Mouse (Mus musculus) c-Kit-negative CD71-positive TER-119-positive erythroid progenitor cells, embryonic 14.5 days (primary cell): ENCODE measurements at regions not wholly inside any gene's neighbourhood (a gene's known extent, or its start where the extent isn't known, plus 50 kb on each side); places are given as distances from the start of the nearest gene placed in this dataset.

Experiments used
- DNase-seq: peaks from one replicate; pipeline ENCODE4 v3.0.0-alpha.2; 2013; ENCODE audit warnings: low read depth, low spot score

- no peak for DNase-seq
Measured at GRCm38 (mm10) chr16:55691069-55691468, 147.6 kb downstream of the Nfkbiz start.

- DNase-seq: no peak
Measured at GRCm38 (mm10) chr16:55663946-55664345, 174.8 kb downstream of the Nfkbiz start.

DNA sequence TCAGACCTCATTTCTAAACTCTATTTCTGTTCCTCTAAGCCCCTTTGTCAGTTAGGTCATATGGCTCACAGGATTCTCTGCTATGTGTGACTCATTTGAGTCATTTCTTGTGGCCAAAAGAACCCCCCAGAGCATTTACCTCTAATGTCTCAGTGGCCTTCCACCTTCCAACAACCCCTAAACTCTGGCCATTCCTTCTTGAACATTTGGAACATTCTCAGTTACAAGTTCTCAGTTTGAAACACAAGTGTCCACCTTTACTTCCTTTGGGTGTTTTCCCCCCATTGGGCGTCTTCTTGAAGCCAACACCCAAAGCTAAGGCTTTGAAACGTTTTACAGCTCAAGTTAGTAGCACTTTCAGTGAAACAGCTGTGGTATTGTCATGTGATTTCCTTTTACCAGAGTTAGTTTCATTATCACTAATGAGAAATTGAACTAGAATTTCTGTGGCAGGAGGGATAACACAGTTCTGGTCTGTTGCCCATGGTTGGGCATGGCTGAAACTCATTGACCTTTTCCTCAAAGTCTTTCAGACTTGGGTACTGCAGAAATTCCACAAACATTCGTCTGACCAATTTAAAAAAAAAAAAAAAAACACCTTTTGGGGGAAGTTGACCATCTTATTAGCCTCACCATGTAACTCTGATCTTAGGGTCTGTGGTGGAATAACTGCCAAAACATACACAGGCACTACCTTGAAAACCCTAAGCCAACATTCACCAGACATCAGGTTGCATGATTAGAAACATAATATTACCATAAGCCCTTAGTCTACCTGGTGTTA, 201.8 kb downstream of the Nfkbiz start:
- no peak for DNase-seq

DNA sequence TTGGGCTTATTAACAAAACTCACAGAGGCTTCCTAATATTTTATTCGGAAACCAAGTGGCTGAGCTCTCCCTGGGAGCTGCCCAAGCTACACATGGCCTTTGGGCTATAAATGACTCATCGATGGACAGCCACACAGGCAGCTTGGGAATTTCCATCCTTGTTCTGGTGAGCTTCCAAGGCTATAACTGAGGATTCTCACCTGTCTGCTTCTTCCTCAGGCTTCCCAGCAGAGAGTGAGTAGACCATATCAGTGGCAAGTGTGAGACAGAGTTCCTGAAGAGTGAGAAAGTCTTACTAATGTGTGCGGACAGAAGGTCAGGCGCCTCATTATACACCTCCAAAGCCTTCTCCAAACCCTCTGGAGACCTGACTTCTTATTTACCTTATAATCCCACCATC, 202.5 kb downstream of the Nfkbiz start:
- no peak for DNase-seq

GRCm38 (mm10) chr16:55634691-55635090, 204.0 kb downstream of the Nfkbiz start:
- DNase-seq: no peak

GRCm38 (mm10) chr16:55632220-55632619, 206.5 kb downstream of the Nfkbiz start:
- DNase-seq: no peak

DNA sequence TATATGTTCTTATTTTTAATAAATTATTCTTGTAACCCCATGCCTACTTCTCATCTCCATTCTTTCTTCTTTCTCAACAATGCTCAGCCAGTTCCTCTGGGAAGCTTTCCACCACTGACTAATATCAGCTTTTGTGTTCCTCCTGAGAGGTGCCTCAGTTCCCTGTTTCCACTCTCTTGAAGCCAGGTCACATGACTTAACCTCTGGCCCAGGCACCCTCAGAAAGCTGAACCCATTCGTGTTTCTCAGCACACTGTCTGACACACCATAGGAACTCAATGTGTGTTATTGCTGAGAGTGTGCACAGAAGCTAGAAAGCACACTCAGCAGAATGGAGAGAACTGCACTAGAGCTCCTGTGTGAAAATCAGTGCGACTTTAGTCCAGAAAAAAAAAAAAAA, 207.1 kb downstream of the Nfkbiz start:
- no peak for DNase-seq

- DNase-seq: no peak
Measured at GRCm38 (mm10) chr16:55631048-55631447, 207.7 kb downstream of the Nfkbiz start.

- DNase-seq: no peak
Measured at GRCm38 (mm10) chr16:55627531-55627930, 211.2 kb downstream of the Nfkbiz start.

GRCm38 (mm10) chr16:55623422-55623821, 215.3 kb downstream of the Nfkbiz start:
- DNase-seq: no peak

DNA sequence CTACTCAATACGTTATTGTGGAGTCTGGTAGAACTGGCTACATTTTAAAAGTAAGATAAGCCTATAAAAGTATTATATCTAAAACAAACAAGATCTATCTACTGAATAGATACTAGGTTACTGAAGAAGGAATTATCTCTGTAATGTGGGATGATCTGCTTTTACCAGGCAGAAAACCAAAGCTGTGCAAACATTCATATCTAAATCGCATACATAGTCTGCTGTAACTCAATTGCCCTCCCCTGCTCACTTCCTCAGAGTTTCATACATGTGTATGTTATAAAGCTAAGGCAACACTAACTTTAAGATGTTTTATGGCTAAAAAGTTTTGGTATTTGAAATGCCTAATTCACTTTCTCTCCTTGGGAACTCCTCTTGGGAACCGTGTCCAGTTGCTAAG, 219.0 kb downstream of the Nfkbiz start:
- no peak for DNase-seq

DNA sequence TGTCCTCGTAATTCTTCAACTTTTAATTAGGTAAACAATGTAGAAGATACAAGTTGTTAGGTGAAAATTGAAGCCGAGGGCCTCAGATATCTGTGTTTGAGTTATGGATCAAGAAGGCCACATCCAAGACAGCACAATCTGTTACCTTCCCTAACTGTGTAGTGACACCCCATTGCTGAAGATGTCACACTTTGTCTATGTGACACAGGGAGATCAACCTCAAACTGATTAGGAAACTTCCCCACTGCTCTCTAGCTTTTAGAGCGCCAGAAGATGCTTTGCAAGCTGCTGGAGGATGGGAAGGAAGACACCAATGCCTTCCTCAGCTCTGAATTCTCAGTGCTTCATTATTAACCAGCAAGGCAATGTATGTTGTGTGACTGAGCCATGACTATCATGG, 220.7 kb downstream of the Nfkbiz start:
- DNase-seq: no peak

- no peak for DNase-seq
Measured at GRCm38 (mm10) chr16:55617506-55617905, 221.2 kb downstream of the Nfkbiz start.

- no peak for DNase-seq
Measured at GRCm38 (mm10) chr16:55616408-55617120, 222.1 kb downstream of the Nfkbiz start.

- DNase-seq: no peak
Measured at GRCm38 (mm10) chr16:55612873-55613272, 225.8 kb downstream of the Nfkbiz start.

GRCm38 (mm10) chr16:55612001-55612400, 226.7 kb downstream of the Nfkbiz start:
- no peak for DNase-seq

DNA sequence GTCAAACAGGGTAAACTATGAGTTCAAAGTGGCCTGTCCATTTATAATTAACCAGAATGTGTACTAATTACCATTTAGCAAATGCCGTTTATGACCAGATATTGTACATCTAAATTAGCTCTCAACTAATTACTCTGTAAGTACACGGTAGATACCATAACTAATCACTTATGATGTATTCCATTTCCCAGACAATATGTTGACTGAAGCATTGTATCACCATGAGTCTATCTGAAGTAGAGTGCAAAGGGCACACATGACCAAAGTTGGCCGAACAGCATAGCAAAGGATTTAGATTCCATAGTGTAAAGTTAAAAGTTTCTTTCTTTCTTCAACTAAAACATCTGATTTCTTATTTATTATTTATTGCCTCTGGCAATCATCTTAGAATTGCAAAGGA, 227.5 kb downstream of the Nfkbiz start:
- no peak for DNase-seq

DNA sequence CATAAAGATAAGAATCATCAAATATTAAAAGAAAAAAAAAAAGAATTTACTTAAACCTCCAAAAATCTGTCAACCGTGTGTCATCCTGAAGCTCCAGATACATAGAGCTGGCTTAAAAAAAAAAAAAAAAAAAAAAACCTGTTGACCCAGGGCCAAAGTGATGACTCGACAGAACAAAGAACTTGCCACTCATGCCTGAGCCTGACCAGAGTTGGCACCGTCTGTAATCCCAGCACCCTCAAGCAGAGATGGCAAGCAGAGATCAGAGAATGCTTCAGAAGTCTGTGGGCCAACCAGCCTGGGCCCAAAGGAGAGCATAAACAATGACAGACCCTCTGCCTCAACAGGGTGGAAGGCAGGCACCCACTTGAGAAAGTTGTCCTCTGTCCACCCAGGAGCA, 230.3 kb downstream of the Nfkbiz start:
- no peak for DNase-seq

- no peak for DNase-seq
Measured at GRCm38 (mm10) chr16:55606447-55607239, 232.1 kb downstream of the Nfkbiz start.

GRCm38 (mm10) chr16:55603611-55604010, 235.1 kb downstream of the Nfkbiz start:
- DNase-seq: no peak

DNA sequence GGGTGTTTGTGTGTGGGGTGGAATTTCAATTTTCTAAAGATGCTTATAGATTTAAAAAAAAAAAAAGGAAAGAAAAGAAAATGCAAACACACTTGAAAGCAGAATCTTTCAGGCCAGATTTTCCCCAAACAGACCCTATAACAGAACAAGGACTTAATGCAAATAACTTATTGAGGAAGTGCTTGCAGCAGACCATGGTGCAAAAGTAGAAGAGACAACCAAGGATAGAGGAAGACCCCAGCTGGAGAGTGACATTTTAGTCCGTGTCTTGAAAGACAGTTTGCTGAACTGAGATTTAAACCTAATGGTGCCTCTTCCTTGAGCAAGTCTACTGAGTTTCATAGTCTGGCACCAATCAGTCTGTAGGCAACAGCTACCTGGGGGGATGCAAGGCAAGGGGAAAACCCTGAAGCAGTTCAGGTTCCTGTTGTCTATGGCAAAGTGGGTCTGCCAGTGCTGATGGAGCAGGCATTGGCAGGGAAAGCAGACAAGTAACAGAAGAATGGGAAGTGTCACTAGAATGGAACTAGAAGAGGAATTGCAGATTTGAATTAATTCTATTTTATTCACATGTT, 249.2 kb downstream of the Nfkbiz start:
- DNase-seq: no peak

GRCm38 (mm10) chr16:55587138-55587537, 251.6 kb downstream of the Nfkbiz start:
- no peak for DNase-seq
